Mouse (Mus musculus) MEL (cell line): ENCODE results near the gene Bcas3.

ENCODE experiments used
- BHLHE40 ChIP-seq: IDR thresholded peaks from 2 replicates; pipeline ENCODE4 v1.6.1; 2012; ENCODE audit warnings: low read depth, mild to moderate bottlenecking, inconsistent platforms, low read length, improper control_type of control experiment, borderline replicate concordance
- CHD1 ChIP-seq: IDR thresholded peaks from 2 replicates; pipeline ENCODE4 v1.6.1; 2012; ENCODE audit warnings: low read depth, mild to moderate bottlenecking, inconsistent platforms, low read length, improper control_type of control experiment
- CTCF ChIP-seq, 3 experiments: IDR thresholded peaks in 2 of 3; conservative IDR thresholded peaks in 1 of 3; 2 replicates each; pipeline ENCODE4 v1.5.1; 2011 to 2012; ENCODE audit warnings: low read length in 3 of 3, low read depth in 2 of 3, mild to moderate bottlenecking in 2 of 3, improper control_type of control experiment in 1 of 3, inconsistent platforms in 1 of 3, mixed read lengths in 1 of 3, moderate library complexity in 1 of 3; ENCODE audit not compliant: control insufficient read depth in 1 of 3, insufficient read depth in 1 of 3, poor library complexity in 1 of 3, severe bottlenecking in 1 of 3
- E2F4 ChIP-seq: IDR thresholded peaks from 2 replicates; pipeline ENCODE4 v1.6.1; 2011; ENCODE audit warnings: low read depth, low read length, improper control_type of control experiment, borderline replicate concordance
- EP300 ChIP-seq, 2 experiments: IDR thresholded peaks; 2 replicates each; pipeline ENCODE4 v1.6.1; 2011; ENCODE audit warnings: improper control_type of control experiment in 2 of 2, low read length in 2 of 2, low read depth in 1 of 2, mild to moderate bottlenecking in 1 of 2
- MAZ ChIP-seq: IDR thresholded peaks from 2 replicates; pipeline ENCODE4 v1.6.1; 2012; ENCODE audit warnings: low read depth, mild to moderate bottlenecking, inconsistent platforms, low read length, improper control_type of control experiment
- MXI1 ChIP-seq: IDR thresholded peaks from 2 replicates; pipeline ENCODE4 v1.6.1; 2011; ENCODE audit warnings: mild to moderate bottlenecking, low read depth, low read length, improper control_type of control experiment
- NELFE ChIP-seq: IDR thresholded peaks from 2 replicates; pipeline ENCODE4 v1.6.1; 2011; ENCODE audit warnings: low read depth, low read length, improper control_type of control experiment
- POLR2A ChIP-seq, 2 experiments: IDR thresholded peaks; 2 replicates each; pipeline ENCODE4 v1.6.1; 2011 to 2012; ENCODE audit warnings: low read length in 2 of 2, mild to moderate bottlenecking in 2 of 2, control low read depth in 1 of 2, improper control_type of control experiment in 1 of 2, low read depth in 1 of 2, moderate library complexity in 1 of 2; ENCODE audit not compliant: control insufficient read depth in 1 of 2, insufficient read depth in 1 of 2, poor library complexity in 1 of 2
- POLR2AphosphoS2 ChIP-seq: IDR thresholded peaks from 2 replicates; pipeline ENCODE4 v1.6.1; 2011; ENCODE audit warnings: low read length, improper control_type of control experiment
- SMC3 ChIP-seq: IDR thresholded peaks from 2 replicates; pipeline ENCODE4 v1.6.1; 2011; ENCODE audit warnings: low read depth, low read length, improper control_type of control experiment
- TAL1 ChIP-seq: IDR thresholded peaks from 2 replicates; pipeline ENCODE4 v1.6.1; 2012; ENCODE audit warnings: mild to moderate bottlenecking, inconsistent platforms, low read length, moderate library complexity, mixed read lengths
- ZKSCAN1 ChIP-seq: IDR thresholded peaks from 2 replicates; pipeline ENCODE4 v1.6.1; 2012; ENCODE audit warnings: low read depth, mild to moderate bottlenecking, inconsistent platforms, low read length, improper control_type of control experiment, moderate library complexity
- ZNF384 ChIP-seq: IDR thresholded peaks from 2 replicates; pipeline ENCODE4 v1.6.1; 2012; ENCODE audit warnings: low read depth, mild to moderate bottlenecking, inconsistent platforms, low read length, improper control_type of control experiment

- no peak for TF ChIP-seq TAL1
- TF ChIP-seq EP300 (IDR thresholded peaks at IDR 0.05; ENCODE audit: low read depth in 1 of 2, low read length in 2 of 2) = no peak
- TF ChIP-seq ZKSCAN1 = no peak
- TF ChIP-seq CTCF (IDR thresholded peaks at IDR 0.05 in 2 of 3, conservative IDR thresholded peaks at IDR 0.05 in 1 of 3; ENCODE audit: control insufficient read depth in 1 of 3, insufficient read depth in 1 of 3, low read depth in 2 of 3, low read length in 3 of 3, poor library complexity in 1 of 3, severe bottlenecking in 1 of 3) = no peak
- no peak for TF ChIP-seq SMC3
- TF ChIP-seq POLR2A (IDR thresholded peaks at IDR 0.05; ENCODE audit: control insufficient read depth in 1 of 2, insufficient read depth in 1 of 2, low read depth in 1 of 2, low read length in 2 of 2, poor library complexity in 1 of 2) = no peak
- no peak for TF ChIP-seq POLR2AphosphoS2
- no peak for TF ChIP-seq CHD1
- TF ChIP-seq NELFE = no peak
- TF ChIP-seq ZNF384 = no peak
- TF ChIP-seq MAZ = no peak
- TF ChIP-seq BHLHE40 = no peak
- no peak for TF ChIP-seq E2F4
- no peak for TF ChIP-seq MXI1
Observed at GRCm38 (mm10) chr11:85361621-85362020, 8.7 kb downstream of the Bcas3 start.
